Mouse (Mus musculus) forebrain, postnatal 0 days (tissue): ENCODE data around the gene Mrm3. TPM values are rescaled to one million over a fixed set of nuclear protein-coding genes. Genes with fewer than 3 reads are reported as not detected.
A peak's percentile ranks its signal among the peaks of the same experiment; 100 is the strongest.

Experiments
- ATAC-seq: fragments of 200-750 bp; cut with Nextera tagmentation; 2 replicates; pipeline ENCODE4 v1.8.0; 2017; ENCODE audit warnings: mild to moderate bottlenecking, moderate library complexity
- DNase-seq: peaks from one replicate; pipeline ENCODE4 v3.0.0-alpha.2; 2015
- H3K27ac ChIP-seq: fragments of 300-500 bp; sonication (generic); 2 replicates; pipeline ENCODE4 v1.5.1; 2014; ENCODE audit warnings: low read depth, mild to moderate bottlenecking, antibody characterized with exemption, low read length, moderate library complexity, mixed read lengths
- H3K27me3 ChIP-seq: fragments of 300-500 bp; sonication (generic); 2 replicates; pipeline ENCODE4 v1.6.1; 2014; ENCODE audit warnings: mild to moderate bottlenecking, low read length, mixed read lengths; ENCODE audit not compliant: insufficient read depth
- H3K36me3 ChIP-seq: fragments of 300-500 bp; sonication (generic); 2 replicates; pipeline ENCODE4 v1.6.1; 2014; ENCODE audit warnings: mild to moderate bottlenecking, moderate library complexity; ENCODE audit not compliant: insufficient read depth
- H3K4me1 ChIP-seq: fragments of 300-500 bp; sonication (generic); 2 replicates; pipeline ENCODE4 v1.6.1; 2014; ENCODE audit warnings: antibody characterized with exemption; ENCODE audit not compliant: insufficient read depth
- H3K4me2 ChIP-seq: fragments of 300-500 bp; sonication (generic); 2 replicates; pipeline ENCODE4 v1.6.1; 2014; ENCODE audit warnings: low read depth, mild to moderate bottlenecking, moderate library complexity
- H3K4me3 ChIP-seq: fragments of 300-500 bp; sonication (generic); 2 replicates; pipeline ENCODE4 v1.5.1; 2014; ENCODE audit warnings: low read depth, low read length, mixed read lengths
- H3K9ac ChIP-seq: fragments of 300-500 bp; sonication (generic); 2 replicates; pipeline ENCODE4 v1.6.1; 2014; ENCODE audit warnings: mild to moderate bottlenecking
- H3K9me3 ChIP-seq: fragments of 300-500 bp; sonication (generic); 2 replicates; pipeline ENCODE4 v1.6.1; 2016; ENCODE audit warnings: low read length
- CTCF ChIP-seq: sonication (generic); IDR thresholded peaks from 2 replicates; pipeline ENCODE4 v1.5.1; 2016; ENCODE audit warnings: antibody characterized with exemption, control low read depth, low read depth
- WGBS: fragments of 180-500 bp; shearing (Covaris S2); extraction: QIAGEN DNeasy Blood & Tissue Kit; methylation state at CpG from one replicate; pipeline ENCODE4 v1.1.7; 2014; 5-methylcytosine and 5-hydroxymethylcytosine counted together
- polyA plus RNA-seq: library from polyadenylated mRNA; unstranded; fragments of >200 nt; fragmentation: Nextera tagmentation; extraction: Ambion mirVana; gene quantifications from 2 replicates; pipeline ENCODE4 v1.2.1, GENCODE M21; 2015
- total RNA-seq: library from RNA; depleted of rRNA; stranded (reverse); fragments of >200 nt; gene quantifications from 2 replicates; pipeline ENCODE4 v1.2.3, GENCODE M21; 2014

Mrm3 gene
- total and polyA plus RNA-seq, 2 experiments from 2014 or later: 18.2 to 22.2 TPM

DNA sequence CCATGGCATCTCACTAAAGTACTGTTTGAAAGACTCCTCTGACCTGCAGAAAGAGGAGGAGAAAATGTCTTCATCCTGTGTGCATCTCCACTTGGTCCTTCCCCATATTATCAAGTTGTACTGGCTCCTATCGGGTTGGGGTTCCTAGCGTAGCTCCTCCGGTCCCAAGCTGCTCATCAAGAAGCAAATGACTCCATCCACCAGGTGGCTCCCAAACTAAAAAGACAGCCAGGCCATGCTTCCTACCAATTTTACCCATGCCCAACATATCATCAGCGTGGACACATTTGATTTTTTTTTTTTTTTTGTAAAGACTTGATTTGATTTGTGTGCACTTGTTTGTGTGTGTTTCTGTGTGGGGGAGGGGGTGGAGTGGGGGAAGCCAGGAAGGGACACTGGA lies 28.9 kb downstream of the Mrm3 start:
- peak; percentile 40 for DNase-seq
- TF ChIP-seq CTCF: peak; percentile 55; the same call in 1 of the 2 replicates
- H3K4me2 ChIP-seq: no peak overlapping the region
- H3K9ac ChIP-seq: no peak overlapping the region
- no peaks in the 10 kb centered on the region for H3K36me3 ChIP-seq
- H3K27me3 ChIP-seq: no peaks in the 10 kb centered on the region
- H3K9me3 ChIP-seq: no peaks in the 10 kb centered on the region
- no peaks in the 10 kb centered on the region for H3K4me1 ChIP-seq
- no peak overlapping the region for H3K27ac ChIP-seq
- H3K4me3 ChIP-seq: no peak overlapping the region
- WGBS: 80% methylated on average over 4 of the region's 4 CpGs
- ATAC-seq: no peak

- Histone ChIP-seq H3K4me2 (no peak overlapping the region), H3K27ac (peak overlapping the region; percentile 50; the same call in 1 of the 2 replicates), H3K9me3 (no peaks in the 10 kb centered on the region), H3K9ac (no peak overlapping the region), H3K27me3 (no peaks in the 10 kb centered on the region), H3K4me3 (no peak overlapping the region), H3K36me3 (no peaks in the 10 kb centered on the region), H3K4me1 (0 out of 2 replicates have a peak, but pooled peaks cover 5% of the 10 kb centered on the region)
- 30% methylated on average over 14 of the region's 14 CpGs for WGBS
- peak; percentile 41 for DNase-seq
- peak; percentile 66 for ATAC-seq
- no peak for TF ChIP-seq CTCF
Observed at GRCm38 (mm10) chr11:76278960-76279852, 35.7 kb downstream of the Mrm3 start.

GRCm38 (mm10) chr11:76279971-76280370 lies 36.5 kb downstream of the Mrm3 start:
- DNase-seq (no peak), ATAC-seq (no peak)
- H3K9ac ChIP-seq: no peak overlapping the region
- H3K4me3 ChIP-seq: no peak overlapping the region
- H3K4me1 ChIP-seq: 0 out of 2 replicates have a peak, but pooled peaks cover 5% of the 10 kb centered on the region
- 52% methylated on average over 2 of the region's 2 CpGs for WGBS
- H3K27ac ChIP-seq: no peak overlapping the region
- no peaks in the 10 kb centered on the region for H3K9me3 ChIP-seq
- no peak for TF ChIP-seq CTCF
- no peaks in the 10 kb centered on the region for H3K27me3 ChIP-seq
- H3K36me3 ChIP-seq: no peaks in the 10 kb centered on the region
- H3K4me2 ChIP-seq: no peak overlapping the region

GRCm38 (mm10) chr11:76283841-76284240 lies 40.3 kb downstream of the Mrm3 start:
- Histone ChIP-seq H3K27ac (no peak overlapping the region), H3K9me3 (no peaks in the 10 kb centered on the region), H3K4me2 (no peak overlapping the region), H3K9ac (no peak overlapping the region), H3K4me3 (no peak overlapping the region), H3K27me3 (no peaks in the 10 kb centered on the region), H3K36me3 (no peaks in the 10 kb centered on the region), H3K4me1 (0 out of 2 replicates have a peak, but pooled peaks cover 8% of the 10 kb centered on the region)
- WGBS: 94% methylated on average over 6 of the region's 6 CpGs
- TF ChIP-seq CTCF: no peak
- DNase-seq: no peak
- no peak for ATAC-seq

GRCm38 (mm10) chr11:76285431-76286075 lies 42.0 kb downstream of the Mrm3 start:
- no peak for ATAC-seq
- Histone ChIP-seq H3K36me3 (no peaks in the 10 kb centered on the region), H3K4me1 (peaks cover 13% of the 10 kb centered on the region; the same call in 1 of the 2 replicates), H3K4me3 (no peak overlapping the region), H3K9me3 (no peaks in the 10 kb centered on the region), H3K9ac (no peak overlapping the region), H3K4me2 (no peak overlapping the region), H3K27me3 (no peaks in the 10 kb centered on the region), H3K27ac (no peak overlapping the region)
- WGBS: 68% methylated on average over 7 of the region's 7 CpGs
- no peak for DNase-seq
- no peak for TF ChIP-seq CTCF

DNA sequence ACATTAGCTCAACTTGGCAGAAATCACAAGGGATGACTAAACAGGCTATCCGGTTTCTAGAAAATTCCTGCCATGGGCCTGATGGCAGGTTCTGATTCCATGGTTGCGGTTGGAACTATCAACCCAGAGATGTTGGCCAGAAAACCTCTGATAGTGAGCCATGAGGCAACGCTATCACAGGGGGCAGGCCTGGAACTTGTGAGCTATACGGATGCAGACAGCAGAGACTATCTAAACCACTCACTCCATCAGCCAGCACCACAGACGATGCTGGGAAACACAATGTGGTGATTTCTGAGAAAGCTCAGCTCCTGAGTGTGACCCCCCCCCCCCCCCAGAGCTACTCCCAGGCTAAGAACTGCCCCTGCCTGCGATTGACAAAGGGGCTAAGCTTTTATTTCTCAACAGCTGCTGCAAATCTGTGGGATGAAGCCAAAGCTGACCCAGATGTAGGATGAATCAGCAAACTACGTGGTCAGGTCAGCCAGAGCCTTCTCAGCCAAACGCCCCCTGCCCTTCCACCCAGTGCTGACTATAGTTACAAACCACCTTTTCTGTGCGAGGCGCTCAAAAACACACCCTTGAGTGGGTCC lies 43.1 kb downstream of the Mrm3 start:
- TF ChIP-seq CTCF: no peak
- WGBS: 63% methylated on average over 10 of the region's 10 CpGs
- H3K4me3 ChIP-seq: no peak overlapping the region

GRCm38 (mm10) chr11:76287301-76287700 lies 43.8 kb downstream of the Mrm3 start:
- H3K27me3 ChIP-seq: no peaks in the 10 kb centered on the region
- H3K9me3 ChIP-seq: no peaks in the 10 kb centered on the region
- no peak overlapping the region for H3K9ac ChIP-seq
- 57% methylated on average over 10 of the region's 10 CpGs for WGBS
- TF ChIP-seq CTCF: no peak
- no peak overlapping the region for H3K27ac ChIP-seq
- no peak overlapping the region for H3K4me2 ChIP-seq
- peaks cover 15% of the 10 kb centered on the region; the same call in 1 of the 2 replicates for H3K4me1 ChIP-seq
- no peaks in the 10 kb centered on the region for H3K36me3 ChIP-seq
- no peak for ATAC-seq
- no peak for DNase-seq
- H3K4me3 ChIP-seq: no peak overlapping the region

More for the DNA sequence above, 43.1 kb downstream of the Mrm3 start:
- Histone ChIP-seq H3K4me1 (peaks cover 15% of the 10 kb centered on the region; the same call in 1 of the 2 replicates), H3K4me2 (no peak overlapping the region), H3K36me3 (no peaks in the 10 kb centered on the region), H3K9ac (no peak overlapping the region), H3K27me3 (no peaks in the 10 kb centered on the region), H3K9me3 (no peaks in the 10 kb centered on the region), H3K27ac (no peak overlapping the region)
- no peak for DNase-seq
- ATAC-seq: no peak
